ENCODE assay signal across 8 mouse cellular contexts in genomic region chr1:54556586-54557221, GRCm38 (mm10). TPM values are rescaled to one million over a fixed set of nuclear protein-coding genes. Genes with fewer than 3 reads are reported as not detected.
A peak's percentile ranks its signal among the peaks of the same experiment; 100 is the strongest.
DNase-seq lines count a peak whose midpoint lies in the region; ATAC-seq and TF ChIP-seq lines count a peak whose summit lies in the region.

No protein-coding gene starts in this region.

- H3K4me1 ChIP-seq in cerebellum, adult 2 months (ENCODE audit: control insufficient read depth, insufficient read depth, low read length) = peaks cover 5% of the 10 kb centered on the region; the same call in 1 of the 2 replicates
- peaks cover 11% of the 10 kb centered on the region for H3K4me1 ChIP-seq in testis, adult 2 months (ENCODE audit: control insufficient read depth, insufficient read depth, low read length)
- H3K4me1 ChIP-seq in midbrain, embryonic 14.5 days (ENCODE audit: control insufficient read depth, insufficient read depth, low read length) = peaks cover 13% of the 10 kb centered on the region; the same call in 1 of the 2 replicates

- no peak for TF ChIP-seq CTCF in cerebellum, adult 2 months (IDR thresholded peaks at IDR 0.05; ENCODE audit: borderline replicate concordance, insufficient read depth, low read depth, low read length)
- no peak for TF ChIP-seq CTCF in testis, adult 2 months (IDR thresholded peaks at IDR 0.05; ENCODE audit: control insufficient read depth, insufficient read depth, insufficient replicate concordance, low read depth, low read length)

- TF ChIP-seq POLR2A in cerebellum, adult 2 months (IDR thresholded peaks at IDR 0.05; ENCODE audit: borderline replicate concordance, insufficient read depth, low read length) = no peak
- no peak for TF ChIP-seq POLR2A in testis, adult 2 months (IDR thresholded peaks at IDR 0.05; ENCODE audit: control insufficient read depth, low read depth, low read length)

- H3K9me3 ChIP-seq in midbrain, embryonic 14.5 days (ENCODE audit: control insufficient read depth, low read length) = no peaks in the 10 kb centered on the region

- H3K36me3 ChIP-seq in testis, adult 2 months (ENCODE audit: control insufficient read depth, insufficient read depth, low read length) = no peaks in the 10 kb centered on the region
- no peaks in the 10 kb centered on the region for H3K36me3 ChIP-seq in midbrain, embryonic 14.5 days (ENCODE audit: control insufficient read depth, insufficient read depth, low read length)

- H3K4me2 ChIP-seq in midbrain, embryonic 14.5 days (ENCODE audit: low read length) = peak overlapping the region; percentile 72

- peak overlapping the region; percentile 75 for H3K9ac ChIP-seq in midbrain, embryonic 14.5 days (replicated peaks; ENCODE audit: low read length)

- no peaks in the 10 kb centered on the region for H3K27me3 ChIP-seq in cerebellum, adult 2 months (ENCODE audit: control insufficient read depth, insufficient read depth, low read length)
- H3K27me3 ChIP-seq in testis, adult 2 months (ENCODE audit: control insufficient read depth, insufficient read depth, low read length) = no peaks in the 10 kb centered on the region
- H3K27me3 ChIP-seq in midbrain, embryonic 14.5 days (ENCODE audit: control insufficient read depth, insufficient read depth, low read length) = no peaks in the 10 kb centered on the region

- peak overlapping the region; percentile 82 for H3K27ac ChIP-seq in cerebellum, adult 2 months (ENCODE audit: insufficient read depth, low read length)
- H3K27ac ChIP-seq in testis, adult 2 months (ENCODE audit: control insufficient read depth, insufficient read depth, low read depth, low read length) = peak overlapping the region; percentile 25; the same call in 1 of the 2 replicates
- H3K27ac ChIP-seq in midbrain, embryonic 14.5 days (replicated peaks; ENCODE audit: low read depth, low read length) = peak overlapping the region; percentile 88

- ATAC-seq in midbrain, embryonic 14.5 days (ENCODE audit: low FRiP score, low TSS enrichment) = no peak; the same call in 1 of the 2 replicates

- no peak for DNase-seq in cerebellum, adult 2 months
- DNase-seq in cerebellum, adult 8-10 months = no peak
- no peak for DNase-seq in testis, postnatal 10 days (ENCODE audit: low spot score)
- peak; percentile 28 to 31 for DNase-seq in kidney, adult 8-10 months
- DNase-seq in midbrain, embryonic 14.5 days = peak; percentile 64
- DNase-seq in embryo, embryonic 9.5 days (ENCODE audit: extremely low spot score) = no peak
- DNase-seq in c-Kit-positive CD71-positive TER-119-positive erythroid progenitor cells, embryonic 14.5 days (ENCODE audit: low spot score) = no peak

- peak overlapping the region; percentile 99 for H3K4me3 ChIP-seq in cerebellum, adult 2 months (replicated peaks; ENCODE audit: insufficient read depth, low read depth, low read length)
- peak overlapping the region; percentile 90 for H3K4me3 ChIP-seq in testis, adult 2 months (ENCODE audit: control insufficient read depth, low read depth, low read length)
- peak overlapping the region; percentile 77 for H3K4me3 ChIP-seq in midbrain, embryonic 14.5 days (replicated peaks; ENCODE audit: low read depth, low read length)

- under 1% methylated on average over 18 of the region's 18 CpGs for WGBS in cerebellum, adult 2 months
- 2% methylated on average over 18 of the region's 18 CpGs for WGBS in midbrain, embryonic 14.5 days

RNA-seq across cellular contexts. Expression of gene Pgap1, which starts 0.8 kb away (rescaled TPM):
- polyA plus RNA-seq in cerebellum, adult 2 months (2012; rRNA removed) = 6.7 TPM in 2 replicates
- polyA plus RNA-seq in testis, adult 2 months (2012; rRNA removed) = 1.4 and 1.5 TPM in 2 replicates
- 53.5 and 68.4 TPM in 2 replicates for polyA plus RNA-seq in midbrain, embryonic 14.5 days (2014; fragmentation: Nextera tagmentation; extraction: Ambion mirVana)

Comparison
In these comparisons a context has a peak if more than half of its experiments do, and no peak if none do; other contexts are left out.
1. DNase-seq: peak in kidney, adult 8-10 months (2 of 2) and midbrain, embryonic 14.5 days (single experiment); none in cerebellum, adult 2 months (0 of 2), cerebellum, adult 8-10 months (single experiment), testis, postnatal 10 days (single experiment), embryo, embryonic 9.5 days (single experiment) and c-Kit-positive CD71-positive TER-119-positive erythroid progenitor cells, embryonic 14.5 days (single experiment).
2. H3K27ac ChIP-seq: peak in every context shown above with its lines; median percentile 88 in midbrain, embryonic 14.5 days; 82 in cerebellum, adult 2 months; 25 in testis, adult 2 months.
3. Peak in every context shown above with its lines, with median percentiles within 50 percentile points of each other: H3K4me3 ChIP-seq.